Mouse (Mus musculus) heart, postnatal 4 days (tissue): ENCODE measurements at regions not wholly inside any gene's neighbourhood (a gene's known extent, or its start where the extent isn't known, plus 50 kb on each side); places are given as distances from the start of the nearest gene placed in this dataset.

Experiments used
- DNase-seq: peaks from one replicate; pipeline ENCODE4 v3.0.0; 2021

DNA sequence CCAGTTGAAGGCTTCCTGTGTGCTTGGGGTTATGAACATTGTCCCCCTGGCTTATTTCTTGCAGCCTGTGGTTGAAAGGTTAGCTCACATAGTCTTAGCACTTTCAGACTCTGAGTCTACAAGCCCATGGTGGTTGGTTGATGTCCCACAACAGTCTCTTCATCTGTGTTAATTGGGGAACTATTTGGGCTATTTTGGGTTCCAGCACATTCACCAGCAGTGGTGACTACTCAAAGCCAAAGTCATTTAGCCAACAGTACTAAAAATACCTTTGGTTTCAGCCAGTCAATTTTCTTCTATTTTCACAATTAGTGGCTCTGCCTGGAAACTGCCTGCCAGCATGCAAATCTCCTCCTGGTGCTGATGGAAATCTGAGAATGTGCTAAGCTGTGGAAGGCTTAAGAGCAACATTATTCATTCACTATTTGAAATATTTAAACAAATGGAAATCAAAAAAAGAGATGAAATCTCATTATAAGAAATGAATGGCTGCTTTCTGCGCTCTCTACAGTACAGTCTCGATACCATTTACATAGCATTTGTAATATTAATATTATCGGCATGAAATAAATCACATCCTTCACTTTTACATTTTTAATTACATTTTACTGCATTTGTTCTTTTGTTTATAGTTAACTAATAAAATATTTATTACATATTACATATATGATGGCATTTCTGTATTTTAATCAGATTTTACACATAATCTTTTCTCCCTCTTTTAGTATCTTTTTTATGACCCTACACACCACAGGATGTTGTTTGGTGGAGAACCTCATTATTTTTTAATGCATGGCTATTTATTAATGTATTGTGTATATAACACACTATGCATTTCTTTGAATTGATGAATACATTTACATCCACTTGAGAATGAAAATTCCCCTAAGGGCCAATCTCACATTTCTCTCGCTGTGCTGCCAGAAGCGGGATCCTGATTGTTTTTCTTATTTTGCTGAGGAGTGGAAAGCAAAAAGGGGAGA lies 1023.5 kb downstream of the Car8 start:
- no peak for DNase-seq

DNA sequence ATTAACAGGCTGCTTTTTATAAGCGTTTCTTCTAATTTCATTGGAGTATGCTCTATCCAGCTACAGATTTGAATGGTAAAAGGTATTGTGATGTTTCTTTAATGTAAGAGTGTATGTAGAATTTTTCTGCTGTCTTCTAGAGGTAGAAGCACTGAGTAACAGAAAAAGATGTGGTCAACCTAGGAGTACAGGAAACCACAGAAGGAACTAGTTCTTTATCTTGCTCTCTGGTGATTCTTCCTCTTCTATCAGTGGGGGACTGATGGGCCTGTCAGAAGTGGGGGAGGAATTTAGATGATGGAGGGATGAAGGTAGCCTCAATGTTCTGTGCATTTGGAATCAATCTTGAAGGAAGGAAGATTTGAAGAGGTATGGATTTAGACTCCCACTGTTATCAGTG lies 1031.9 kb downstream of the Car8 start:
- DNase-seq: no peak

DNA sequence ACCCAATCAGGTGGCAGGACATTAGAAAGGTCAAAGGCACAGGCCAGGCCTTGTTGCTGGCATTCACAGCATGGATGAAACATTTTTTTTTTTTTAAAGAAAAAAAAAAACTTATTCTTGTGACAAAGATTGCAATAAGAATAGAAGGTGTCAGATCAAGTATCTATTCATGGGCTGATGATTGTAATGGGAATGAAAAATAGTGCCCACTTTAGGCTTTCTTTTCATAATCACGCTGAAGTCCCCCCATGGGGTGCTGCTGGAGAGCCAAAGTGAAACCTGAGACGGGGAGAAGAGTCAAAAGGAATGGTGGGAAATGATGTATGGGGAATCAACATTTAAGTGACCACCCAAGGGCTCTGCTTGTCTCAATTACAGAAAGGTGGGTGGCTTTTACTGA lies 1037.0 kb downstream of the Car8 start:
- DNase-seq: no peak

DNA sequence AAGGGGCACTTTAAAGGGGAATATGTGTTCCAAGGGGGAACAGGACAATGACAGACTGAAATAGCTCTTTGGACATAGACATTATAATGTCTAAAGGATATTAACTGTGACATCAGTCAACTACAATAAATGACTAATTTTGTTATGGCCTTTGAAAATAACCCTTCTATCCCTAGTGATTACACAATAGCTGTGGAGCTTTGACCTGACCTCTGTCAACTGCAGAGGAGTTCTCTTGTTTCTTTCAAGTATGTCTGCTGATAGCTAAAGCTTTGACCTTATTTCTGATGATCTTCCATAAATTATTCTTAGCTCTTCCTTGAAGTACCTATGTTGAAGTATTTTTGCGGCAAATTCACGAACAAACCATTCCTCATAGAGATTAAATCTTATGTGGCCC lies 1038.9 kb downstream of the Car8 start:
- DNase-seq: no peak

DNA sequence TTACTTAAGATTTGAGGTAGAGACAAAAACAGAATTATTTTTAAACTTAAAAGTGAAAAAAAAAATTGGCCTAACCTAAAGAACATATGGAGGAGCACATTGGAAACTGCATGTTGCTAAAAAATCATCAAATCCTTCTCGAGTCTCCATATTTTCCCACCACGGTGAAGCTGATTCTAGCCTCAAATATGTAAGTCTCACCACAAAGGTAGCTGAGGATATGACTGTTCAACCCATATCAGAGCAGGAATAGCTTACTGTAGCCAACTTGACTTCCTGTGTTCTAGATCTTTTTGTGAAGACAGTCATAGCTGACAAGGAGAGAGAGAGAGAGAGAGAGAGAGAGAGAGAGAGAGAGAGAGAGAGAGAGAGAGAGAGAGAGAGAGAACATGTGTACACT lies 1039.8 kb downstream of the Car8 start:
- DNase-seq: no peak

DNA sequence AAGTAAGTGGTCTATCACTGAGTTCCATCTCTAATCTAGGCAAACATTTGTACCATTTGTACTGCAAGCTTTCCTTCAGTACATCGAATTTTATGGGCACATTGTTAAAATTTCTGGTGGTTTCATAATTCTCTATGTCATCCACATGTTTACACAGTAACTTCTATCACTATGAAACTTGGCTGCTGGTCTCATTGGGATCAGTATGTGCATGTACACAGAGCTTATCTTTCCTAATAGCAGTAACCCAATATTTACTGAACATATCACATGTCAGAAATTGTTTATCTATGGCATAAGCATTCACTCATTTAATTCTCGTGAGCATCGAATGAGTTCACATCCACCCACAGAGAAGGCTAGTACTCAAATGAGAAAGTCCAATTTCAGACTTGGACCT lies 1042.3 kb downstream of the Car8 start:
- no peak for DNase-seq

DNA sequence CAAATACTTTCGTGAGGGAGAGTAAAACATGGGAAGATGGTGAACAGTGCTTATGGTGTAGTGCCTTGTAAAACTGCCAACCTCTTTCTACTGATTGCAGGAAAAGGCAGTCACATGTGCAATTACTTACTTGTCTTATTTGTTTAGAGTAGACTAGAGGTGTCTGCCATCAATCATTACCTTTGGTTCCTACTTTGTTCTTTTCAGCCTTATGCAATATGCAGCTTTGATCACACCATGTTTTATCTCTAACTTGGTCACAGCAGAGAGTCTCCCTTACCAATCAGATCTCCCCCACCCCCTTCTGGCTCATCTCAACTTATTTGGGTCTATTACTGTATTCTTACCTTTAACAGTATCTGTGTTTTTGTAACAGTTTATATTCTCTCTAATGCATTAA lies 1043.2 kb downstream of the Car8 start:
- DNase-seq: no peak

DNA sequence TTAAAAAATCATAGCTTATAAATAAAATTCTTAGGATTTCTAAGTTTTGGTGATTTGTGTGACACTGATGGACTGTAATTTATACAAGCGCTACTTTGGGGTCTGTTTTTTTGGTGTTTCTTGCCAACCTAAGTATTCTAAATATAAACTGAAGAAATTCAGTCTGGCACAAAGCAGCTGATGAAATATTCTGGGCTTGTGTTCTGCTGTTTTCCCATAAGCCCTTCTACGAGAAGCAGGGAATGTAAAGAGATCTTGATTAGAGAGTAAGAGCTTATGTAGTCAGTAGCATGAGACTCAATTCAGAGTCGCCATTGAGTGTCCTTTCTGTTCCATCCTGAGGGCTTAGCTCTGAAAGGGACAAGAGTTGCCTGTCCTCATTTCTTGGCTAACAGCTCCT lies 1046.9 kb downstream of the Car8 start:
- no peak for DNase-seq

DNA sequence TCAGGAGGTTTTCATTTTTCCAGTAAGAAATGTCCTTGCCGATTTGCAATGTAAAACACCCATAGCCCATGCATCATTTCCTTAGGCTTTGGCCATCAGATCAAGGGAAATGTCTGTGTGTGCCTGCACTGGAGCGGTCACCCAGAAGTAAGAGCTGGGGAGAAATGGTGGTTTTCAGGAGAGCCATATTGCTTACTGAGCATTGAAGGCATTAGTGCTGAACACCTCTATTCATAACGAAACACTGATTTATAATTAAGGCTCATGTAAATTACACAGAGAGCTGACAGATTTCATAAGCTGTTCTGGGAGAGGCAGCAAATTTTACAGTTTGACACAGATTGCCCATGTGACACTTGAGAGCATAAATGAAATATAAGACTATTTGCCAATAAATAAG lies 1047.6 kb downstream of the Car8 start:
- DNase-seq: no peak

DNA sequence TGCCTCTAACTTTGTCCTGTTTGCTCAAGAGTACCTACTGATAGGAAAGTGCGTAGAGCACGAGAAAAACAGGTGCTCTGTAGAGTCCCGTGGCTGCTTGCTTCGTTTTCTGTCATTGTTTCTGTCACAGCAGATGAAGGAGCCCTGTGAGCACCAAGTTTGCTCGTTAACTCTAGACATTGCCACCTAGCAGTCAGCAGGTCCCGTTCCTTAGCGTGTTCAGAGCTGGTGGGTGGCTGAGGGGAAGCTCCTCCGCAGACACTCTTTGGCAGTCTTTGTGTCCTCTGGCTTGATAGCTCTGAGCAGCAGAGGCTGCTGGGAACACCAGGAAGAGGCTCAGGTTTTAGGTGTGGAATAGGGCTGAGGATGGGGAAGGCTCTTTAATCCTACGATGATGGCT lies 1063.8 kb downstream of the Car8 start:
- DNase-seq: no peak

DNA sequence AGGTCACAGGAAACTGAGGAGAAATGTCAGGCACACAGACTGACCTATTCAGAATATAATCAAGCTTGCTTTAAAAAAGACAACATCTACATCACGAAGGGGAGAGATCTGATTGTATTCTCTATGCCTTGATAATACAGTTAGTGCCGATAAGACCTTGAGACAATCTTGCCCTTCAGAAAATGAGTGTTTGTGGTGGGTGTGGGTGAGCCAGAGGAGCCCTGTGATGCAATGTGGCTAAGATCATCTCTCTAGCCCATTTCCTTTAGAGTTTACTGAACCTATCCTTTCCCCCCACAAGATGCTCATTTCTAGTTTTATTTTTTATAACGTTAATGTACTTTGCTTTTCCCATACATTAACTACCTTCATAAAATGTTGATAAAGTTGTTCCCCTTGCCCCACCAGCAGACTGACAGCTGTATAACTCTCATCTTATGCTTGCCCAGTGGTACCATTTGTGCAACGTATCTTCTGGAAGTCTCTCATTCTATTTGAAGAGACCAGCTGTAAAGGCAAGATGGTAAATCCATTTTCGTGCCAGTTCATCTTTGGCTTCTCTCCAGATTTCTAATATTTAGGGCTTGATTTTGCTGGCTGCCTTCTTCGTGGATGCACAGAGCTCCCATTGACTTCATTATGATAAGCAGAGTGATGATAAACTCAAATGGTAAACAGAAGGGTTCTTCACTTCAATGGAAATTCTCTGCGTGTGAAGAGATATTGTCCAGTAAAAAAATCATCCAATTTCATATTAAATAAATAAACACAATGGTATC lies 1066.1 kb downstream of the Car8 start:
- DNase-seq: no peak

DNA sequence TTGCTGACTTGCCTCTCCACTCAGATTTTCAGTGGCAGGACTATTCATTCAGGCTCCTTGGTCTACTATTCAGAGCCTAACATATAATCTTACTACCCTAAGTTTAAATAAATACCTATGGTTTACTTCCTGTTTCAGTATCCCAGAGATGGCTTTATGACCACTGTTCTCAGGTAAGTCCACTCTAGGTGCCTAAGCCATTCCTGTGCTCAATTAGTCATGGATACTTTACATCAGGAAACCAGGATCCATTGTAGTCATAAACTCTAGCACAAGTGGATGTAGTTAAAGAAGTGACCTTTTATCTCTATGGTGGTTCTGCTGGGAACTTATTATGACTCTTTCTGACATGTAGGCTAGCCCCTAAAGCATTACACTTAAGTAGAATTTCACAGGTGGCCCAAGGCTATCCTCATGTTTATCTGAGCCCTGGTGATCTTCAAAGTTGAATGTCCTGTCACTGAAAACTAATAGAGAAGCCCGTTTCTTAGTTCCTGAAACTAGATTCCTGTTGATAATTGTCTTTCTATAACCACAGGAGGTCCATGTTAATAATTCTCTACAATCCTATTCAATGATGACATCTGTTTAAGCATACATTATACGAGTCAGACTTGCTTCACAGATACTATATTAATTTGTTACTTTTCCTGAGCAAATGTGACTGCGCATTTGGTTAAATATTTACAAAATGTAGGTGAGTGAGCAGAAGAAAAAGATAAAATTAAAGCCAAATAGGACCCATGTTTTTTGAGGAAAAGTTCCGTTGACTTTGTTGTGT lies 1067.0 kb downstream of the Car8 start:
- no peak for DNase-seq

DNA sequence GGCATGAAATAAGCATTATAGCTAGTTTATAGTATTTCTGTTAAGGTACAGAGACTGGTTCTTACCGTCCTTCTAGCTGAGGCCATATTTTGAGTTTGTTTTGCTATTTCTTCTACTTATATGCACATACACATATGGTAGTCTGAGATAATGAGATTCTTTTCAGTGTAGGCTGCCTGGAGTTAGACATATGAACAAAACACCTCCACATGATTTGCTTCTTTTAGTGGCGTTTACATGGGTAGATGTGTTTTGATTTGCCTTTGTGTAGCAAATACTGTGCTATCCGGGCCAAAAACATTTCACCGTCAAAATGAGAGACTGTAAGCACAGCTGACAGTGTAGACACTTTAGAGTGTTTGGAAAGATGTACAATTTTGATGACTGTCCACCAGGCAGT lies 1077.4 kb downstream of the Car8 start:
- DNase-seq: no peak

DNA sequence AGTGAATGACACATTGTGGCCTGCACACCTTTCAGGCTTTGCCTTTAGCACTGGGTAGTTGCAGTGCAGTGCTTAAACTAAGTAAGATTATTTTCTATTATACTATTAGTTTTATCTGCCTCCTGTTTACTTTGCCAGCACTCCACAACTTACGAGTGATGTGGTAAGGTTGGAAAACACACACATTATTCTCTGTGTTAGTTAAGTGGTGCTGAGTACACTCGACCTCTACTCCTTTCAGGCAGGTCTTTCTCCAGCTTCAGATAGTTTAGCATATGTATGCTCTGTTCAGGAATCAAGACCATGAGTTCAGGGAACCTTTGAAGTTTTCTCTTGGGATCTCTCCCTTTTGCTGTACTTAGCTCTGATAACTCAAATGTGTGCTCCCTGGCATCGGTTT lies 1081.0 kb downstream of the Car8 start:
- DNase-seq: no peak

DNA sequence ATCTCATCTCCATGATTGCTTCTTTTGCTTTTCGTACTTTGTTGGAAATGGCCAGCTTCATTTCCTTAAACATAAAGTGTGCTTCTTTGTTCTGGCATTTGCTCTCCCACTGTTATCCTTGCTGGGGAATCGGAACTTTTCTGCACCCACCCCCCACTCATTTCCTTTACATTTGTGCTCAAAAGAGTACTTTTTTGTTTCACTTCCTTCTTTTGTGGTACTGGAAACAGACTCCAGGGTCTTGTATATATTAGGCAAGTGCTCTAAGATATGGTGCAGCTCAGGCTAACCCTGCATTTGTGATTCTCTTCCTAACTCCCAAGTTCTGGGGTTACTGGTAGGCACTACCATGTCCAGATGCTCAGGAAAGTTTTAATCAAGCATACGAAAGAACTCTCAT lies 1084.6 kb downstream of the Car8 start:
- no peak for DNase-seq

DNA sequence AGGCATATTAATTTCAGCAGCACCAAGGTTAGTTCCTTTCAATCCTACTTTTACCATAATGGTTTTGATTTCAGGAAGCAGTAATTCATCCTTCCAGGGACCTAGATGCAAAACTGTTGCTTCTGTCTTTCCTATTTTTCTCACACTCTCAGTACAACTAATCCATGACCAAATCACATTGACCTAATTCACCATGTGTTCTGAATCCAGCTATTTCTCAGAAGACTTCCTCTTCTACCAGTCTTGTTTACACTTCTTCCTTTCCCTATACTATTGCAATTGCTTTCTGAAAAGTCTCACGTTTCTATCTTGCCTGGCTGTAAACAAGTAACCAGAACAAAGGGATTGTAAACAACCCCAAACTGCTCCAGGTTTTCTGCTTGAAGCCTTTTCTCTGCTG lies 1085.0 kb downstream of the Car8 start:
- no peak for DNase-seq

DNA sequence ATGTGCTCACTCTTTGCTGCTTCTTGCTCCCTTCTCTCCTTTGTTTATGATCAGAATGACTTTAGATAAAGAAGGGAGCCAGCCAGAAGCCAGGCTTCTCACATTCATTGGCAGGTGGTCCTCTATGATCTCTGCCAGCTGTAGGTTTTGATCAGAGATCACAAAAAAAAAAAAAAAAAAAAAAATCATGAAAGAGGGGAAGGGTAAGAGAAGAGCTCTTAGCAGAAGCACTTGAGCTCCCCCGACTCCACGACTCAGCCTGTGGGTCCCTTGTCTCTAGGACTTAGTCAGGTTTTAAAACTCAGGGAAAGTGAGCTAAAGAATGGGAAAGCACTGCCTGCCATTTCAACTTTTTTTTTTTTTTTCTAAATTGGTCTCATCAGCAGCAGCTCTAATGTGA lies 1093.1 kb downstream of the Car8 start:
- no peak for DNase-seq

DNA sequence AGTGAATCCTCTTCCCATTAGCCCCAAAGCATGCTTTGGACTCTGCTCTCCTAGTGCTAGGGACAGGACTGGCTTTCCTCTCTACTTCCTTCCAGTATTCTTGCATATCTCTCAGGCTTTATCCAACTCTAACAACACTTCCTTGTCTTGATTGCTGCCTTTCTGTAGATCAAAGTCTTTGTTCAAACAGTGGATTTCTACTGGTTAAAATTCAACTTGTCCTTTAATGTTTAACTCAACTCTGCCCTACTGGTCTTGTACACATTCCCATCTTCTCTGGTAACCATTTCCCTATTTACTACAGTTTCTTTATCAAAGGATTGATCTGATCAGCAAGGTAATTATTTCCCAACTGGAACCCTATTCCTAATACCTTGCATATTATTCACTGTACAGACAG lies 1094.6 kb downstream of the Car8 start:
- no peak for DNase-seq

DNA sequence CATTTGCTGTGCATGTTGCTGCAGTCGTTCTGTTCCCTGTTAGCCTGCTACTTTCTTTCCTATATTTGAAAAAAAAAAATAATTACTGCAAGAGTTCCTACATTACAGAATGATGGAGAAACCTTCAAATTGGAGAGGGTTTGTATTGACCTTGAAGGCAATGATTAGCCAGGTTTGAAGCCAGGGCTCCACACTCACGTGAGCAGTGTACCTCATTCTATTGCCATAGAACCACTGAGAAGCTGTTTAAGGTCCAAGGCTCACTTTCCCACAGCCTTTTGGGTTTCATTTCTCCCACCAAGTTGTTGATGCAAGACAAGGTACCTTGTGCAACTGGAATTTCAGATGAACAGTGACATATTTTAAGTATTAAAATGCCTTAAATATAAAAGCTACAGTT lies 1095.2 kb downstream of the Car8 start:
- no peak for DNase-seq

DNA sequence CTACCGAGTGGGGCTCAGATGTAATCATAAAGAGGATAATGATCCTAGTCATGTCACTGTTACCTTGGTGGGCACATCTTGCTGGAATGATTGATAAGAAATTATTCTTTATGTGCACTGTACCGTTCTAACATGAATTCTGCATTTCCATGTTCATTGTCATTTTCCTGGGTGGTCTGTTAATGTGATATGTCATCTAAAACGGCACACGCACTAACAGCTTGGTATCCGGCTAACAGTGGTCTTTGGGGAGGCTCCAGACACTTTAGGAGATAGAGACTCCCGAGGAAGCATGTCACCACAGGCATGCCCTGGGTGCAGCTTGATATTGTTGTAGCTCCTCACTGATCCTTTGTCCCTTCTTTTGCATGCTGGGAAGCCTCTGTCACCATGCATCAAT lies 1096.1 kb downstream of the Car8 start:
- no peak for DNase-seq

DNA sequence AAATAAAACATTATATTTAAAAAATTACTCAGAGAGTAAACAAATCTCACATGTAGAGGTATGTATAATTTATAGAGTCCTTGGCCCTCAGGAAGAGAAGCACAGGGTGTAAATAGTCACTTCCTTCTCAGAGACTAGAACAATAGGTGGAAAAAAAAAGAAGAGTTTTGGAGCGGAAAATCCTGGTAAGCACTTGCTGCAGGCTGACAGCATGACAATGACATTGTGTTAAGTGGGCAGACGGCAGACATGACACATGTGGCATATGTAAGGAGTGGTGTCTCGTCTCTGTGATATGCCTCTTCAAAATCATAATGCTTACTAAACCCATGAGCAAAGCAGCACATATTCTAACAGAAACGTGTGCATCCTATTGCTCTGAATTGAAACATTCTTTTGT lies 1126.7 kb downstream of the Car8 start:
- no peak for DNase-seq

DNA sequence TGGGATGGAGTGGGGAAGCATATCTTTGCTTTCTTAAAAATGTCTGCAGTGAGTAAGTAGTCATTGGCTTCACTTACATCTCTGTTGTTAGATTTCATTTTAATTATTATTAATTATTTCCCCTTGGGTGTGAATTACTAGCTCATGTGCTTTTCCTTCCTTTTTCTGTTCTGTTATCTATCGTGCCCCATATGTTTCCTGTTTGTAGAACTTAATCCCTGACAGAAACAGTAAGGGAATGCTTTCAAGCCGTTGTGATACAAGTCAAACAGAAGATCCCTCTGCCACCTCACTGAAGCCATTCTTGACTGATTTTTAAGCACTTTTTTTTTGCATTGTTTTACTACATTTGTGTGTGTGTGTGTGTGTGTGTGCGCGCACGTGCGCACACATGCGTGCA lies 1145.9 kb downstream of the Car8 start:
- DNase-seq: no peak

DNA sequence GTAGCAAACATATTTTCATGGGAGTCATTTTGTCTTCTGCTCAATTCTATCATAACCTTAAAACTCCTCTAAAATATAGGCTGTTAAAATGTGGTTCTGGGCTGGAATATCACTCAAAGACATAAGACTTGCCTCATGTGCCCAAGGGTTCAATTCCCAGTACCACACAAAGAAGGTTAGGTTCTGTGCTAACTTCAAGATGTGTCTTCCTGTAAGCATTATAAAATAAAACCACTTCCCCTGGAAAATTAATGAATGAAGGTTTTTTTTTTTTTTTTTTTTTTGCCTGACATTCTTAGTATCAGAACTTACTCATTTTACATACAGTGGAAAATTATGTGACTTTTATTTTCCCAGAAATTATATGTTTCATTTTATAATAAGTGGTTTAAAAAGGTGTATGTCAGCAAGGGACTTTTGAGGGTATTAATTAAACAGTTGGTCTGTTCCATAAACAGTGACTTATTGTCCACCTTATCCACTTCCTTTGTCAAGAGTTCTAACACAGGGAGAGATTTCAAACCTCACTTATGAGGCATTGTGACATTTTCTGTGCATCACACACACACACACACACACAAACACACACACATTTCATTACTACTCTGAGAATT lies 1147.5 kb downstream of the Car8 start:
- DNase-seq: no peak
